Comparison of ENCODE assay signal across 25 mouse cellular contexts in the genomic region with DNA sequence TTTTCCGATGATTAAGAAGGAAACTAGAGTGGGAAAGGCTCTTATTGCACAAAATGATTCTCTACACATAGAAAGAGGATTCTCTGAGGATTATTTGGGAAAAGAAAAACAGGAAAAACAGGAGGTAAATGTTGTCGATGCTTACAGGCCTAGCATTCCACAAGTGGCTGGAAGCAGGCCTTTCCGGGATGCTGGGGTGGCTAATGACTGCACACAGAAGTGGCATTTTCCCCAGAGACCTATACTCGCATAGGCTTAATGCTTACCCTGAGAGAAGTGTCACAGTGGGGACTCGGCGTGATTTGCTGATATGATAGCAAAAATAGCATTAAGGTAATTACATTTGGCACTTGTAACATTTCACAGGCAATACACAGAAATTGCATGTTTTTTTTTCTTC.
"Had no signal": no experiment of that assay in that cellular context is flagged by ENCODE, and none has a peak within 500 bp of the region (broad histone marks: within the 10 kb centered on the region; RNA-seq: fewer than 3 reads in every experiment).

No protein-coding gene starts in this region.

- H3K36me3 ChIP-seq: heart, embryonic 13.5 days; heart, embryonic 15.5 days; hindbrain, embryonic 13.5 days; hindbrain, embryonic 15.5 days; kidney, embryonic 15.5 days; limb, embryonic 10.5 days; limb, embryonic 12.5 days; liver, embryonic 13.5 days; liver, embryonic 15.5 days had no signal

- H3K27ac ChIP-seq: heart, embryonic 13.5 days; heart, embryonic 15.5 days; hindbrain, embryonic 13.5 days; hindbrain, embryonic 15.5 days; hindbrain, postnatal 0 days; kidney, embryonic 15.5 days; kidney, postnatal 0 days; left cerebral cortex, adult 2 months; limb, embryonic 10.5 days; limb, embryonic 12.5 days; liver, embryonic 13.5 days; liver, embryonic 15.5 days had no signal

- H3K9me3 ChIP-seq: heart, embryonic 13.5 days; heart, embryonic 15.5 days; hindbrain, embryonic 13.5 days; hindbrain, embryonic 15.5 days; kidney, embryonic 15.5 days; limb, embryonic 10.5 days; limb, embryonic 12.5 days; liver, embryonic 13.5 days; liver, embryonic 15.5 days had no signal

- H3K27me3 ChIP-seq: heart, embryonic 13.5 days; heart, embryonic 15.5 days; hindbrain, embryonic 15.5 days; limb, embryonic 12.5 days; liver, embryonic 13.5 days; liver, embryonic 15.5 days had no signal

- H3K4me1 ChIP-seq: hindbrain, embryonic 13.5 days; hindbrain, embryonic 15.5 days; kidney, embryonic 15.5 days; limb, embryonic 10.5 days; limb, embryonic 12.5 days; liver, embryonic 13.5 days; liver, embryonic 15.5 days had no signal

- H3K4me3 ChIP-seq: heart, embryonic 13.5 days; heart, embryonic 15.5 days; hindbrain, embryonic 13.5 days; hindbrain, embryonic 15.5 days; kidney, embryonic 15.5 days; left cerebral cortex, adult 2 months; limb, embryonic 10.5 days; limb, embryonic 12.5 days; liver, embryonic 13.5 days; liver, embryonic 15.5 days had no signal

- DNase-seq: gastrocnemius, postnatal 14 days; gastrocnemius, postnatal 36 days; heart, adult 18-20 months; heart, postnatal 14 days; heart, postnatal 36 days; kidney, adult 11 months; kidney, adult 2 months; kidney, adult 9 months; kidney, postnatal 14 days; kidney, postnatal 36 days; liver; liver, embryonic 13.5 days had no signal

- H3K4me2 ChIP-seq: heart, embryonic 13.5 days; heart, embryonic 15.5 days; hindbrain, embryonic 13.5 days; hindbrain, embryonic 15.5 days; kidney, embryonic 15.5 days; limb, embryonic 12.5 days; liver, embryonic 11.5 days; liver, embryonic 13.5 days; liver, embryonic 15.5 days had no signal

- ATAC-seq: hindbrain, postnatal 0 days; intestine, embryonic 16.5 days had no signal

- H3K9ac ChIP-seq: heart, embryonic 13.5 days; heart, embryonic 15.5 days; hindbrain, embryonic 13.5 days; hindbrain, embryonic 15.5 days; kidney, embryonic 15.5 days; limb, embryonic 12.5 days; liver, embryonic 13.5 days; liver, embryonic 15.5 days had no signal
